Mouse (Mus musculus) liver, embryonic 11.5 days (tissue): Measurements from ENCODE around the gene Rtn4. TPM values are rescaled to one million over a fixed set of nuclear protein-coding genes. Genes with fewer than 3 reads are reported as not detected.
"Not testable (repeated sequence)": the region's sequence is repeated elsewhere in the genome, so short reads cannot be mapped to it uniquely, and the experiment has no call there.

Experiments used
- ATAC-seq: fragments of 200-750 bp; cut with Nextera tagmentation; replicated peaks from 2 replicates; pipeline ENCODE4 v1.8.0; 2017; ENCODE audit warnings: moderate number of reproducible peaks, mild to moderate bottlenecking, moderate TSS enrichment, moderate library complexity; ENCODE audit not compliant: low FRiP score
- DNase-seq: peaks from one replicate; pipeline ENCODE4 v3.0.0-alpha.2; 2017; ENCODE audit warnings: low spot score
- H3K27ac ChIP-seq: fragments of 300-500 bp; sonication (generic); 2 replicates; pipeline ENCODE4 v1.5.1; 2014; ENCODE audit warnings: mild to moderate bottlenecking, low read depth, low read length, control low read depth
- H3K27me3 ChIP-seq: fragments of 300-500 bp; sonication (generic); replicated peaks from 2 replicates; pipeline ENCODE4 v1.6.1; 2014; ENCODE audit warnings: low read length, mixed read lengths; ENCODE audit not compliant: control insufficient read depth, insufficient read depth
- H3K36me3 ChIP-seq: fragments of 300-500 bp; sonication (generic); 2 replicates; pipeline ENCODE4 v1.6.1; 2014; ENCODE audit warnings: mild to moderate bottlenecking, low read length, moderate library complexity, mixed read lengths; ENCODE audit not compliant: control insufficient read depth, insufficient read depth
- H3K4me1 ChIP-seq: fragments of 300-500 bp; sonication (generic); replicated peaks from 2 replicates; pipeline ENCODE4 v1.6.1; 2014; ENCODE audit warnings: low read length, mixed read lengths; ENCODE audit not compliant: control insufficient read depth, insufficient read depth
- H3K4me2 ChIP-seq: fragments of 300-500 bp; sonication (generic); 2 replicates; pipeline ENCODE4 v1.6.1; 2014; ENCODE audit warnings: mild to moderate bottlenecking, control low read depth, moderate library complexity
- H3K4me3 ChIP-seq: fragments of 300-500 bp; sonication (generic); 2 replicates; pipeline ENCODE4 v1.5.1; 2014; ENCODE audit warnings: low read depth, low read length, control low read depth
- H3K9ac ChIP-seq: fragments of 300-500 bp; sonication (generic); 2 replicates; pipeline ENCODE4 v1.6.1; 2014; ENCODE audit warnings: low read depth, low read length, control low read depth
- H3K9me3 ChIP-seq: fragments of 300-500 bp; sonication (generic); 2 replicates; pipeline ENCODE4 v1.6.1; 2016; ENCODE audit warnings: low read length, inconsistent platforms, mixed read lengths; ENCODE audit not compliant: control insufficient read depth
- whole genome bisulfite sequencing: fragments of 180-500 bp; shearing (Covaris S2); extraction: QIAGEN DNeasy Blood & Tissue Kit; methylation state at CpG from one replicate; pipeline ENCODE4 v1.1.7; 2014; 5-methylcytosine and 5-hydroxymethylcytosine counted together
- polyA plus RNA-seq: library from polyadenylated mRNA; unstranded; fragments of >200 nt; fragmentation: Nextera tagmentation; extraction: Ambion mirVana; gene quantifications from 2 replicates; pipeline ENCODE4 v1.2.1, GENCODE M21; 2014

The Rtn4 gene
- polyA plus RNA-seq = 23.4 and 24.6 TPM in 2 replicates

GRCm38 (mm10) chr11:29692683-29693272, at the start of gene Rtn4:
Gene Rtn4 (plus strand): TSS chr11:29692947.
- Histone ChIP-seq H3K36me3 (no peaks in the 10 kb centered on the region), H3K9me3 (no peaks in the 10 kb centered on the region), H3K4me3 (peak within 1 kb of the TSS; percentile 94), H3K9ac (peak within 1 kb of the TSS; percentile 95), H3K4me1 (peaks cover 2% of the 10 kb centered on the region; the same call in 1 of the 2 replicates), H3K27me3 (no peaks in the 10 kb centered on the region), H3K4me2 (peak within 1 kb of the TSS; percentile 70), H3K27ac (peak within 1 kb of the TSS; percentile 96)
- 1% methylated on average over 42 of the region's 43 CpGs for WGBS
- ATAC-seq (peak; percentile 97), DNase-seq (peak; percentile 95)

GRCm38 (mm10) chr11:29644421-29644820, 48.3 kb upstream of the Rtn4 start:
- 52% methylated on average over 1 of the region's 1 CpGs for WGBS
- H3K9ac ChIP-seq = no peak overlapping the region
- H3K36me3 ChIP-seq = no peaks in the 10 kb centered on the region
- no peaks in the 10 kb centered on the region for H3K9me3 ChIP-seq
- H3K27me3 ChIP-seq = no peaks in the 10 kb centered on the region
- H3K4me3 ChIP-seq = no peak overlapping the region
- ATAC-seq (no peak), DNase-seq (no peak)
- H3K27ac ChIP-seq = no peak overlapping the region
- no peaks in the 10 kb centered on the region; the same call in 1 of the 2 replicates for H3K4me1 ChIP-seq
- no peak overlapping the region for H3K4me2 ChIP-seq

GRCm38 (mm10) chr11:29645411-29646066, 47.2 kb upstream of the Rtn4 start:
- H3K9ac ChIP-seq = no peak overlapping the region
- peak; percentile 80 for ATAC-seq
- H3K27me3 ChIP-seq = no peaks in the 10 kb centered on the region
- H3K4me3 ChIP-seq = no peak overlapping the region
- 78% methylated on average over 5 of the region's 5 CpGs for WGBS
- no peaks in the 10 kb centered on the region for H3K36me3 ChIP-seq
- H3K4me1 ChIP-seq = no peaks in the 10 kb centered on the region; the same call in 1 of the 2 replicates
- H3K4me2 ChIP-seq = no peak overlapping the region
- DNase-seq = no peak
- no peaks in the 10 kb centered on the region for H3K9me3 ChIP-seq
- H3K27ac ChIP-seq = no peak overlapping the region

GRCm38 (mm10) chr11:29647568-29648319, 45.0 kb upstream of the Rtn4 start:
- ATAC-seq (no peak), DNase-seq (no peak)
- Histone ChIP-seq H3K9me3 (no peaks in the 10 kb centered on the region), H3K36me3 (no peaks in the 10 kb centered on the region), H3K4me2 (peak overlapping the region; percentile 48), H3K27me3 (no peaks in the 10 kb centered on the region), H3K9ac (no peak overlapping the region), H3K27ac (no peak overlapping the region), H3K4me1 (no peaks in the 10 kb centered on the region; the same call in 1 of the 2 replicates), H3K4me3 (no peak overlapping the region)
- 46% methylated on average over 6 of the region's 6 CpGs for WGBS

GRCm38 (mm10) chr11:29655381-29655780, 37.4 kb upstream of the Rtn4 start:
- H3K4me3 ChIP-seq, H3K4me1 ChIP-seq, H3K4me2 ChIP-seq, H3K27ac ChIP-seq, H3K9me3 ChIP-seq, H3K36me3 ChIP-seq, H3K9ac ChIP-seq, H3K27me3 ChIP-seq, ATAC-seq, DNase-seq: not testable (repeated sequence)
- 93% methylated on average over 3 of the region's 3 CpGs for WGBS

- H3K9ac ChIP-seq = no peak overlapping the region
- no peaks in the 10 kb centered on the region for H3K36me3 ChIP-seq
- H3K9me3 ChIP-seq = no peaks in the 10 kb centered on the region
- 74% methylated on average over 2 of the region's 2 CpGs for WGBS
- H3K4me3 ChIP-seq = no peak overlapping the region
- H3K4me2 ChIP-seq = no peak overlapping the region
- DNase-seq (no peak), ATAC-seq (peak; percentile 87)
- H3K27me3 ChIP-seq = no peaks in the 10 kb centered on the region
- H3K27ac ChIP-seq = no peak overlapping the region
- no peaks in the 10 kb centered on the region for H3K4me1 ChIP-seq
Measured at GRCm38 (mm10) chr11:29660740-29661139, 32.0 kb upstream of the Rtn4 start.

- WGBS = 90% methylated on average over 3 of the region's 3 CpGs
- Histone ChIP-seq H3K27me3 (no peaks in the 10 kb centered on the region), H3K9ac (no peak overlapping the region), H3K4me3 (no peak overlapping the region), H3K4me1 (no peaks in the 10 kb centered on the region), H3K27ac (no peak overlapping the region), H3K36me3 (no peaks in the 10 kb centered on the region), H3K4me2 (no peak overlapping the region), H3K9me3 (no peaks in the 10 kb centered on the region)
- ATAC-seq (no peak), DNase-seq (no peak)
Measured at GRCm38 (mm10) chr11:29667634-29668033, 25.1 kb upstream of the Rtn4 start.

- Histone ChIP-seq H3K27me3 (no peaks in the 10 kb centered on the region), H3K9ac (no peak overlapping the region), H3K9me3 (no peaks in the 10 kb centered on the region), H3K36me3 (no peaks in the 10 kb centered on the region), H3K4me3 (no peak overlapping the region), H3K4me2 (no peak overlapping the region), H3K27ac (no peak overlapping the region), H3K4me1 (no peaks in the 10 kb centered on the region)
- DNase-seq = no peak
- no peak for ATAC-seq
- WGBS = 64% methylated on average over 4 of the region's 4 CpGs
Measured at GRCm38 (mm10) chr11:29669706-29670105, 23.0 kb upstream of the Rtn4 start.
